Mouse (Mus musculus): ENCODE measurements around the gene Serpinb8. TPM values are rescaled to one million over a fixed set of nuclear protein-coding genes. Genes with fewer than 3 reads are reported as not detected.

Serpinb8 gene
- polyA plus RNA-seq, 2 experiments, result 0.09 to 0.46 TPM

- no peak for TF ChIP-seq CTCF (IDR thresholded peaks at IDR 0.05; ENCODE audit: low read depth)
- TF ChIP-seq EP300 (IDR thresholded peaks at IDR 0.05; ENCODE audit: low read depth), result no peak
- Histone ChIP-seq H3K4me2 (ENCODE audit: low read depth) (no peak overlapping the region), H3K9ac (replicated peaks) (no peak overlapping the region), H3K27ac (no peak overlapping the region), H3K36me3 (replicated peaks; ENCODE audit: control insufficient read depth, insufficient read depth, low read depth) (no peaks in the 10 kb centered on the region), H3K4me3 (ENCODE audit: insufficient read depth in 1 of 2, low read depth in 2 of 2, low read length in 2 of 2) (no peak overlapping the region), H3K9me3 (ENCODE audit: control insufficient read depth, low read length) (no peaks in the 10 kb centered on the region), H3K4me1 (replicated peaks; ENCODE audit: control insufficient read depth in 2 of 2, insufficient read depth in 2 of 2, low read length in 1 of 2) (no peaks in the 10 kb centered on the region), H3K27me3 (ENCODE audit: control insufficient read depth, insufficient read depth, low read length) (no peaks in the 10 kb centered on the region)
- 68% methylated on average over 1 of the region's 1 CpGs for WGBS (ENCODE audit: insufficient replicate concordance)
- no peak for ATAC-seq (ENCODE audit: insufficient read depth)
- no peak for DNase-seq (ENCODE audit: low read depth in 3 of 3, low spot score in 3 of 3)
Observed at GRCm38 (mm10) chr1:107638056-107638455, 48.2 kb downstream of the Serpinb8 start.

GRCm38 (mm10) chr1:107638459-107638858 lies 48.7 kb downstream of the Serpinb8 start:
- H3K9ac ChIP-seq (replicated peaks), result no peak overlapping the region
- H3K4me1 ChIP-seq (replicated peaks; ENCODE audit: control insufficient read depth in 2 of 2, insufficient read depth in 2 of 2, low read length in 1 of 2), result no peaks in the 10 kb centered on the region
- TF ChIP-seq CTCF (IDR thresholded peaks at IDR 0.05; ENCODE audit: low read depth) (no peak), EP300 (IDR thresholded peaks at IDR 0.05; ENCODE audit: low read depth) (no peak)
- 62% methylated on average over 3 of the region's 3 CpGs for WGBS (ENCODE audit: insufficient replicate concordance)
- H3K4me3 ChIP-seq (ENCODE audit: insufficient read depth in 1 of 2, low read depth in 2 of 2, low read length in 2 of 2), result no peak overlapping the region
- no peak overlapping the region for H3K4me2 ChIP-seq (ENCODE audit: low read depth)
- H3K9me3 ChIP-seq (ENCODE audit: control insufficient read depth, low read length), result no peaks in the 10 kb centered on the region
- no peaks in the 10 kb centered on the region for H3K27me3 ChIP-seq (ENCODE audit: control insufficient read depth, insufficient read depth, low read length)
- H3K36me3 ChIP-seq (replicated peaks; ENCODE audit: control insufficient read depth, insufficient read depth, low read depth), result no peaks in the 10 kb centered on the region
- DNase-seq (ENCODE audit: low read depth in 3 of 3, low spot score in 3 of 3) (no peak), ATAC-seq (ENCODE audit: insufficient read depth) (no peak)
- H3K27ac ChIP-seq, result no peak overlapping the region

- Histone ChIP-seq H3K36me3 (replicated peaks; ENCODE audit: control insufficient read depth, insufficient read depth, low read depth) (no peaks in the 10 kb centered on the region), H3K4me2 (ENCODE audit: low read depth) (no peak overlapping the region), H3K27me3 (ENCODE audit: control insufficient read depth, insufficient read depth, low read length) (no peaks in the 10 kb centered on the region), H3K4me3 (ENCODE audit: insufficient read depth in 1 of 2, low read depth in 2 of 2, low read length in 2 of 2) (no peak overlapping the region), H3K9me3 (ENCODE audit: control insufficient read depth, low read length) (no peaks in the 10 kb centered on the region), H3K27ac (no peak overlapping the region), H3K9ac (replicated peaks) (no peak overlapping the region), H3K4me1 (replicated peaks; ENCODE audit: control insufficient read depth in 2 of 2, insufficient read depth in 2 of 2, low read length in 1 of 2) (no peaks in the 10 kb centered on the region)
- DNase-seq (ENCODE audit: low read depth in 3 of 3, low spot score in 3 of 3) (no peak), ATAC-seq (ENCODE audit: insufficient read depth) (no peak)
- WGBS (ENCODE audit: insufficient replicate concordance), result 64% methylated on average over 2 of the region's 2 CpGs
- TF ChIP-seq EP300 (IDR thresholded peaks at IDR 0.05; ENCODE audit: low read depth) (no peak), CTCF (IDR thresholded peaks at IDR 0.05; ENCODE audit: low read depth) (no peak)
Observed at GRCm38 (mm10) chr1:107642457-107643118, 52.8 kb downstream of the Serpinb8 start.

GRCm38 (mm10) chr1:107645086-107645485 lies 55.3 kb downstream of the Serpinb8 start:
- Histone ChIP-seq H3K27ac (no peak overlapping the region), H3K4me1 (replicated peaks; ENCODE audit: control insufficient read depth in 2 of 2, insufficient read depth in 2 of 2, low read length in 1 of 2) (no peaks in the 10 kb centered on the region), H3K9me3 (ENCODE audit: control insufficient read depth, low read length) (no peaks in the 10 kb centered on the region), H3K36me3 (replicated peaks; ENCODE audit: control insufficient read depth, insufficient read depth, low read depth) (no peaks in the 10 kb centered on the region), H3K27me3 (ENCODE audit: control insufficient read depth, insufficient read depth, low read length) (no peaks in the 10 kb centered on the region), H3K4me3 (ENCODE audit: insufficient read depth in 1 of 2, low read depth in 2 of 2, low read length in 2 of 2) (no peak overlapping the region), H3K9ac (replicated peaks) (no peak overlapping the region), H3K4me2 (ENCODE audit: low read depth) (no peak overlapping the region)
- DNase-seq (ENCODE audit: low read depth in 3 of 3, low spot score in 3 of 3) (no peak), ATAC-seq (ENCODE audit: insufficient read depth) (no peak)
- 39% methylated on average over 6 of the region's 6 CpGs for WGBS (ENCODE audit: insufficient replicate concordance)
- no peak for TF ChIP-seq EP300 (IDR thresholded peaks at IDR 0.05; ENCODE audit: low read depth)
- TF ChIP-seq CTCF (IDR thresholded peaks at IDR 0.05; ENCODE audit: low read depth), result no peak

GRCm38 (mm10) chr1:107657689-107658088 lies 67.9 kb downstream of the Serpinb8 start:
- DNase-seq (ENCODE audit: low read depth in 3 of 3, low spot score in 3 of 3) (no peak), ATAC-seq (ENCODE audit: insufficient read depth) (no peak)
- Histone ChIP-seq H3K4me3 (ENCODE audit: insufficient read depth in 1 of 2, low read depth in 2 of 2, low read length in 2 of 2) (no peak overlapping the region), H3K36me3 (replicated peaks; ENCODE audit: control insufficient read depth, insufficient read depth, low read depth) (no peaks in the 10 kb centered on the region), H3K27ac (no peak overlapping the region), H3K9ac (replicated peaks) (no peak overlapping the region), H3K27me3 (ENCODE audit: control insufficient read depth, insufficient read depth, low read length) (no peaks in the 10 kb centered on the region), H3K4me2 (ENCODE audit: low read depth) (no peak overlapping the region), H3K4me1 (replicated peaks; ENCODE audit: control insufficient read depth in 2 of 2, insufficient read depth in 2 of 2, low read length in 1 of 2) (no peaks in the 10 kb centered on the region), H3K9me3 (ENCODE audit: control insufficient read depth, low read length) (no peaks in the 10 kb centered on the region)
- no peak for TF ChIP-seq CTCF (IDR thresholded peaks at IDR 0.05; ENCODE audit: low read depth)
- no peak for TF ChIP-seq EP300 (IDR thresholded peaks at IDR 0.05; ENCODE audit: low read depth)
- 56% methylated on average over 2 of the region's 2 CpGs for WGBS (ENCODE audit: insufficient replicate concordance)

Other genes starting within 250 kb of the Serpinb8 start
- not detected in 2 replicates for gene Serpinb11, start 228.8 kb upstream of the Serpinb8 start, polyA plus RNA-seq (2012; rRNA removed)
- gene Serpinb11, start 228.8 kb upstream of the Serpinb8 start, polyA plus RNA-seq (2014; fragmentation: Nextera tagmentation; extraction: Ambion mirVana), result not detected in 2 replicates
- not detected in 2 replicates for gene Serpinb7, start 190.4 kb upstream of the Serpinb8 start, polyA plus RNA-seq (2012; rRNA removed)
- gene Serpinb7, start 190.4 kb upstream of the Serpinb8 start, polyA plus RNA-seq (2014; fragmentation: Nextera tagmentation; extraction: Ambion mirVana), result not detected in 2 replicates
- gene Serpinb2, start 78.6 kb upstream of the Serpinb8 start, polyA plus RNA-seq (2012; rRNA removed), result 1.1 and 2.1 TPM in 2 replicates
- 3.4 and 3.7 TPM in 2 replicates for gene Serpinb2, start 78.6 kb upstream of the Serpinb8 start, polyA plus RNA-seq (2014; fragmentation: Nextera tagmentation; extraction: Ambion mirVana)